Mouse (Mus musculus): ENCODE measurements around the gene Tmem72.

DNA sequence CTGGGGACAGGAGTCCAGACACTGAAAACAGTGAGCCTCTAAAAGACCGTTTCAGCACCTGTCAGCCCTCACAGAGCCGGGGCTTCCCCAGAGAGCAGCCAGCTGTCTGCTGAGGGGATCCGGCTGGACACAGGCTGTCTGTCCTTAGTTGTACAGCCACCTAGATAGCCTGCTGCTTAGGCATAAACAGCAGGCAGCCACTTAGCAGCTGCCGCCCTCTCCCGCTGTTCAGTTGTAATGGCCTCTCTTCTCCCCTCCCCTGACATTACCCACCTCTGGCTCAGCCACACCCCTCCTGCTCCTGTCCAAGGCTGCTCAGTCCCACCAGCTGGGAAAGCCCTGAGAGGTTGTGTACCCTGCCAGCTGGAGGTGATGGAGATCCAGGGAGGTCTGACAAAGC lies 45.7 kb downstream of the Tmem72 start:
- TF ChIP-seq CTCF (IDR thresholded peaks at IDR 0.05; ENCODE audit: borderline replicate concordance, control insufficient read depth, extremely low read depth, insufficient read depth, low read length, poor library complexity) (no peak), POLR2A (IDR thresholded peaks at IDR 0.05; ENCODE audit: control insufficient read depth, extremely low read depth, insufficient read depth, low read length, poor library complexity) (no peak)
